Mouse (Mus musculus) cerebellum, postnatal 25 days (tissue): ENCODE data around the gene Tox2.

ENCODE experiments used
- DNase-seq, 2 experiments: peaks; one replicate each; pipeline ENCODE4 v3.0.0; 2021; ENCODE audit warnings: mixed read lengths in 2 of 2

The Tox2 gene

DNA sequence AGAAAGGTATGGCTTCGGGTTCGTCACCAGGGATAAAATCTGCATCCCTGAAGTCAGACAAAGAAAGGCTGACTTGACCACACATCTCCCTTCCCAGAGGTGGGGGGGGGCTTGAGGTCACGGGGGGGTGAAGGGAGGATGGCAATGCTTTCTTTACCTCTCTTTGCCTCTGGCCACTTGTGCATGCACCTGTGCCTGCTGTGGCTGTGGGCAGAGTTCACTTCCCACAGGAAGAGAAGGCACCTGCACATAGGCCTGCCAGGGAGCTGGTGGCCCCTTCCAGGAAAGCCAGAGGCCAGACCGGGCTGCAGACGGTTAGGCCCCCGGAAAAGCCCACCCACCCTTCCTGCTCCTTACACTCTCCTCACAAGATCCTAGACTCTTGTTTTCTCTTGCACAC lies 128.5 kb downstream of the Tox2 start:
- DNase-seq, result no peak

DNA sequence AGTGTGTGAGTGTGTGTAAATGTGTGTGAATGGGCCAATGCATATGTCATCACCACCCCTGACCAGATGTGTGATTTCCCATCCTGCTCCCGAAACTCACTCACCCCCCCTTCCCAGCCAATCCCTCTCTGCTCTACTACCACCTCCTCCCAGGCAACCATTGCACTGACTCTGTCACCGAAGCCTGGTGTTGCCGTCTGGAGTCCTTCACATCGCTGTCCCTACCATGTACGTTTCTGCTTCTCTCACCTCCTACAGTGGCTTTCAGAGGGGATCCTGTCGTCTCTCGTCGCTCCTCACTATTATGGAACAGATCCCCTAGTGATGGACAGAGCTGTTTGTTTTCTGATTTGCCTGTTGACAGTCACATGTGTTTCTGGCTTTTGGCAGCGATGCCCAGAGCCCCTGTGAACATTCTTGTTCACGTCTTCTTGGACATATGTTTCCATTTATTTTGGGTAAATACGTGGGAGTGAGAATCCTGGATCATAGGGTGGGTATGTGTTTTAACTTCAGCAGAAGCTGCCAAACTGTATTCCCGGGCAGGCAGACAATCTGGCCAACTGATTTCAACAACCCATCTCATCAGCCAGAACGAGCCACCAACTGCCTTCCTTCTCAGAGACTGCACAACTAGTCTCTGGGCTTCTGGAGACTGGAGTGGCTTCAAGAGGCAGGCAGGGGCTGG lies 129.6 kb downstream of the Tox2 start:
- DNase-seq, result peak in 1 of 2 experiments; percentile 17

- peak; percentile 64 to 82 for DNase-seq
Observed at GRCm38 (mm10) chr2:163340263-163340662, 137.3 kb downstream of the Tox2 start.

DNA sequence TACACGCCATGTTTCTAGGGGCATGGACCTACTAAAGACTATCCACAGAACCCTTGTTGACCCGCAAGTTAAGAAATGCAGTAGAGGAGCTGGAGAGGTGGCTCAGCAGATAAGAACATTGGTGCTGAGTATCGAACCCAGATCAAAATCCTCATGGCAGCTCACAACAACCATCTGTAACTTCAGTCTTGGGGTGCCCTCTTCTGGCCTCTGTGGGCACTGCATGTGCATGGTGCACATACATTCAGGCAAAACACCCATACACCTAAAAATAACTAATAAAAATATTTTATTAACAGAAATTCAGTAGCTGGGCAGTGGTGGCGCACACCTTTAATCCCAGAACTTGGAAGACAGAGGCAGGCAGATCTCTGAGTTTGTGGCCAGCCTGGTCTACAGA lies 140.7 kb downstream of the Tox2 start:
- peak; percentile 22 to 43 for DNase-seq

GRCm38 (mm10) chr2:163344976-163345660 lies 142.2 kb downstream of the Tox2 start:
- no peak for DNase-seq

GRCm38 (mm10) chr2:163346497-163346896 lies 143.6 kb downstream of the Tox2 start:
- no peak for DNase-seq

DNA sequence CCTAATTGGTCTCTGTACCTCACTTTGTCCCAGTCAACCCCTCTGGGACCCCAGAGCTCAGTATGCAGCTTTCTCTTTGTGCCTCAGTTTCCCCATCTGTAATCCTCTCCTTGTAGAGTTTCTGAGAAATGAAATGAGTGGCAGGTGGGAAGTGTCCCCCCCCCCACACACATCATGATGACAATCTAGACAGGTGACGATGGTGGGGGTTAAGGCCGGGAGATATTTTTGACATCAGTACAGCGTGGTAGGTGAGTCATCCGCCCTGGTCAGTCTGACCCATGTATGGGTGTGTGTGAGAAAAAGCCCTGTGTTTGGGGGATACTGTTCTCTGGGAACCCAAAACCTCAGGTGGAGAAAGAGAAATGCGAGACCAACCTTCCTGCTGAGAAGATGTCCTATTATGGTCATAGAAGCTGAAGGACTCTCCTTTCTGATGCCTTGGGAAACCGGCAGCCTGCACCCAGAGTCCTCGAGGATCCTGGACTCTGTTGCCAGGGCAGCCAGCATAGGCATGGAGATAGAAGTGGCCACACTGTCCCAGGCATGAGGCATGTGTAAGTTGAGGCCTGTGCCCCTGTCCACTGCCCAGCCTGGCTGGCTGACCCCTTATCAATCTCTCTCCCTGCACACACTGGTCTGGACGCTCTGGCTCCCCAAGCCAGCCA lies 144.7 kb downstream of the Tox2 start:
- DNase-seq, result no peak

- DNase-seq, result no peak
Observed at GRCm38 (mm10) chr2:163348677-163349076, 145.8 kb downstream of the Tox2 start.

DNA sequence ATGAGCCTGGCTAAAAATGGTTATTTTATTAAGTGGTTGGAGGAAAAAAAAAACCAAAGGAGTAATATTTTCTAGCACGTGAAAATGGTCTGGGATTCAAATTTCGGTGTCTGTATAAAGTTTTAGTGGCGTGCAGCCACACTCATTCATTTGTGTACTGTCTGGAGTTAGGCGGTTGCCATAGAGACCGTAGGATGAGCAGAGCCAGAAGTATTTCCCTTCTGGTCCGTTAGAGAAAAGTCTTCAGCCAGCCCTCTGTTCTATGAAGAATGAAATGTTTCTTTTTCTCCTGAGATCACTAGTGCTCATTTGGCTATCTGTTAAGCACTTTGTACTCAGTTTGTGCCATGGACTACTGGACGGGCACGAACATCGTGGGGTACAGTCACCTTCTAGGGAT lies 146.5 kb downstream of the Tox2 start:
- DNase-seq, result no peak

DNA sequence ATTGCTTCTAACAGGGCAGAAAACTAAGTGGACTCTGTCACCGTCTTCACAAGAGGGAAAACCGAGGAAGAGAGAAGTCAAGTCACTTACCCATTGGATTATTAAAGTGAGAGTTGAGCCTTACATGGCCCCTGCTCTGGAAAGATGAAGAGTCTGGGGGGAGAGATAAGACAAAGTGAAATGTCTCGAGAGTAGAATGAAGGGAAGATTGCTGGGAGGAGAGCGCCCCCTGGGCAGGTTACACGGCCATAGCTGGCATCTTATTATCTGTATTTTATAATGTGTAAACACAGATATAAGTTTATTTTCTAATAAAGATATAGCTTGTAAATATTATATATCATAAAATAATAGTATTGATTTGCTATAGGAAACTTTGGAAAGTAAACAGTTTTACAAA lies 147.5 kb downstream of the Tox2 start:
- DNase-seq, result no peak

DNA sequence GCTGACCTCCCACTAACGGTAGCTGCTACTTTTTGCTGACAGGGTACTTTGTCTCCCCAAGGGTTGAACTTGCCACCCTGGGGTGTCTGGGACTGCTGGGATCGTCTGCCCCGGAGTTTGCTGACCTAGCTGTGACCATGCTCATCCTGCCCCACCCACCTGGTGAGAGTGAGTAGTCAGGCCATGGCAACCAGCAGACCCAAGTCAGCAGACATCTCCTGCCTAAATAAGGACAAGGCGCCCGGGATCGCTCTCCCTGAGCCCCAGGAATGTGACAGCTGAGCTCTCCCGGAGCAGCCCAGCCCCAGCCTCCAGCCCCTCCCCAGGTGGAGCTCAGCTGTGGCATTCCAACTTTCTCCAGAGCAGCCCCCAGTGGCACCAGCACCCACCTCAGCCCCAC lies 150.8 kb downstream of the Tox2 start:
- no peak for DNase-seq

DNA sequence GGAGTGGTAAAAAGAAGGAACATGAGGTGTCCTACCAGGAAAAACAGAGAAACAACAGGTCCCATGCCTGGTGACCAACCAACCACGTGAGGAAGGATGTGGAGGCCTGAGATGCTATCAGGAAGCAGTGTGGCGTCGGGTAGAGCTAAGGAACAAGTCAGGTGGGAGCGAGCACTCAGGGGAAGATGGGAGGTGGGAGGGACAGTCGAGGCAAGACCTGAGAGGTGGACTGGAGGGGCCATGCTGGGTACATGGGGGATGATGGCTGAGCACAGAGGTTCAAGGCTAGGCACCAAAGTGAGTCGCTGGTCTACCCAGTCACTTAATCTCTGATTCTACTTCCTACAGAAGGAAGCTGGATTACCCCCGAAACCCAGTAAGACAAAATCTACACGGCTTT lies 152.7 kb downstream of the Tox2 start:
- DNase-seq, result no peak

GRCm38 (mm10) chr2:163356113-163356840 lies 153.4 kb downstream of the Tox2 start:
- no peak for DNase-seq

DNA sequence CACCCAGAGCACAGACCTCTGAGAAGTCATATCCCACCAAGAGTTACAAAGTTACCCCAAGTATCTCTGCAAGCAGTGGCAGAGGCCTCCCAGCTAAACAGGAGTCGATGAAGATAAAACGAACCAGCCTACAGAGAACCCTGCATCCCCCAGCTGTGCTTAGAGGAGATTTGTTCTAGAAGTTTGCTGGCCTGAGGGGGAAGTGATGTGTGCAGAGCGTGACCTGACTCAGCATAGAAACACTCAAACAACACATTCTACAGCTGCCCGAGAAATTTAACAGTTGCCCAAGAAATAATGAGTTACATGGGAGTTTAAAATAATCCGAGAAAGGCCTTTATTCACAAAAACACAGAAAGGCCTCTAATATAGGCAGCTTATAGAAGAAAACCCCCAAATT lies 155.7 kb downstream of the Tox2 start:
- no peak for DNase-seq

DNA sequence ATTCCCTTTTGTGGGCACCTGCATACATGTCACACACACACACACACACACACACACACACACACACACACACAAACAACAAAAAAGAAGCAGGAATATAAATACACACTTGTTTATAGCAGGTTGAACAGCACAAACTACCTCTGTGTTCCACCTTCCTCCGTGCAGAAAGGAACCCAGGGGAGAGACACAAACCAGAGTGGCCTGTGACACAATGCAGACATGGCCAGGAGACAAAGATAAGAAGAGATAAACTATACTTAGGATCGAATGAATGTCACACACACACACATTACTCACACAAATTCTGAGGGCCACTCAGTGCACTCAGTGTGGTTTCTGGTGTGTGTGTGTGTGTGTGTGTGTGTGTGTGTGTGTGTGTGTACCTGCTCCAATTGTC lies 156.3 kb downstream of the Tox2 start:
- no peak for DNase-seq

DNA sequence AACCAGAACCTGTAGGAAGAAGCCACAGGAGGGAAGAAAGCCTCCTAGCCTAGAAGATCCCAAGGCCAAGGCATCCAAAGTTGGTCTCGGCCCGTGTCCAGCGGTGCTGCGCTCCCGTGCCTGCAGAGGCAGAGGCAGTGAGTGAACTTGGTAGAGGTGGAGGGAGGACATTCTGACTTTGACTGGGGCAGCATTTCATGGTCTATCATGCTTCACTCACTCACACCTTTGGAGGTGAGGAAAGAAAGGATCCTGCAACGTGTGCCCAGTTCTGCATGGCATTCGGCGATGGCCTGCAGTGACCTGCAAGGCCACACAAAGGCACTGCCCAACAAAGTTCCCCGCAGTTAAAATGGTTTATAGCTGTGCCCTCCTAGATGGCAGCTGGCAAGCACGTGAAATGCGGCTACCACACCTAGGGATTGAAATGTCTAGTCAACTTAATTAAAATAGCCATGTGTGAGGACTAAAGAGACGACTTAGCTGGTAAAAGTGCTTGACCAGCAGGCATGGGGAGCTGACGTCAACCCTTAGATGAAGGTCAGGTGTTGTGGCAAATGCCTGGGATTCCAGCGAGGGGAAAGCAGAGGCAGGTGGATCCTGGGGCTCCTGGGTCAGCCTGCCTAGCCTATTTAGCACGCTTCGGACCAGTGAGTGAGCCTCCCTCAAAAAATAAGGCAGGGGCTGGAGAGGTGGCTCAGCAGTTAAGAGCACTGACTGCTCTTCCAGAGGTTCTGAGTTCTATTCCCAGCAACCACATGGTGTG lies 158.1 kb downstream of the Tox2 start:
- DNase-seq, result no peak

DNA sequence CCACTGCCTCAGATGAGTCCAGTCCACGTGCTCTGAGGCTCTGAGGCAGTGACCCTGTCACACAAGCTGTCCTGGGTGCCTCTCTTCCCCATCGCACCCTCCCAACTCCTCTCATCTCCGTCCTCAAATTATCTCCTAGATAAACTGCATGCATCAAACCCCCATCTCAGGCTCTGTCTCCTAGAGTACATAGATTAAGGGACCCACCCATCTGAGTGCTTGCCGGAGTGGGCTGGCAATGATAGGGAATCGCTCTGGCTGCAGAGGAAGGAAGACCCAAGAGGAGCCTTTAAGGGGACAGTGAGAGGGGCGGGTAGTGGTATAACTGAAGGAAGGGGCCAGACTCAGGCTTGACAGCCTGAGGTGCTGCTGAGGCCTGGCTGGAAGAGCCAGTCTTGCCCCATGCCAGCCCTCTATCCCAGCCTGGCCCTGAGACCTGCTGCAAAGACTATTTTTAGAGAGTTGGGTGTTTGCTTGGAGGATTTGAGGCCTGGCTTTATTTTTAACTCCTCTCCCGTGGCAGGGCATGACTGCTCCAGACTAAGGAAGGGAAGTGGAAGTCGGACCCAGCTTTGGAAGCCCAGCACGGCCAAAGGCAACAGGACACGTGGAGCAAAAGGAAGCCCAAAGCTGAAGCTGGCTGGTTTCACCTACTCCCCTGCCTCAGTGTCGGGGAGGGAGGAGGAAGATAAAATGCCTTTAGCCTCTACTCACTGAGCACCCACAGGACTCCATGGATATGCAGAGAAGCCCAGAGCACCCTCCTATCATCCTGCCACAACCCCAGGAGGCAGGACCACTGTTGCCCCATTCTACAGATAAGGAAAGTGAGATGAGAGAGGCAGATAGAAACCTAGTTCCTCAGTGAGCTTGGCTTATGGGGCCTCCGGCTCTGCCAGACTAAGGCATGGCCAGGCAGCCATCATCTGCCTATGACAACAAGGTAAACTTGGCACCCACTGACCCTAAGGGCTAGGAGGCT lies 160.3 kb downstream of the Tox2 start:
- no peak for DNase-seq

- DNase-seq, result no peak
Observed at GRCm38 (mm10) chr2:163364785-163365541, 162.0 kb downstream of the Tox2 start.

DNA sequence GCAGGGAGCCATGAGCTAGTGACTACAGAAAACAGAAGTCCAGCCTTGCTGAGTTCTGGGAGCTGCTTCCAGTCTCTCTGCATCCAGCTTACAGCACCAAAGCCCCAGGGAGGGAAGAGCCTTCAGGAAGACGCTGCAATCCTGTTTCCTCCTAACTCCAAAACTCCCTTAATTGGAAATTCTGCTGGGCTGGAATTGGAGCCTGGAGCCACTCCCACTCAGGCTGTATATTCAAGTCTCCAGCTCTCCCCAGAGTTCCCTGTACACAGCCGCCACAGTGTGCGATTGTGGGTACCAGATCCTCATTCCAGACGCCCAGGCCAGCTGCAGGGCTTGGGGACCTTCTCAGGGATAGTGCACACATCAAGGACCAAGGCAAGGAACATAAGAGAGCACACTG lies 167.2 kb downstream of the Tox2 start:
- no peak for DNase-seq

- DNase-seq, result no peak
Observed at GRCm38 (mm10) chr2:163372627-163373026, 169.7 kb downstream of the Tox2 start.
